Mouse (Mus musculus): Measurements from ENCODE around the gene Tmem94. TPM values are rescaled to one million over a fixed set of nuclear protein-coding genes. Genes with fewer than 3 reads are reported as not detected.

The Tmem94 gene
- polyA plus RNA-seq, 1 experiment = 84.7 TPM

DNA sequence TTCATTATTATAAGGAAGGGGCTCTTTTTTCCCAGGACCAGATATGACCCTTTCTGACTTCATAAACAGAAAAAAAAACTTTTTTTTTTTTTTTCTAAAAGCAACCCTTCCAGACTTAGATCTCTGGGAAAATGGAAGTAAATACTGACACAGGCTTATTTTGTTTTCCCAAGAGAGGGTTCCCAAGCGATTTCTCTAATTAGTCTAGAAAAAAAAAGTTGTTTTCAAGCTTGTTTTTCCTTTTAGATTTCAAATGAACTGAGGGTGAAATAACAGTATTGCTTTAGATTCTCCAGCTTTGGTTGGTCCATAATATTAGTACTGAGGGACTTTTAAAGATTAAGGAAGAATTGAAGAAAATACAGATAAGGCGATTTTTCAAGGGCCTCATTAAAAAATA lies 535 bp upstream of the Tmem94 start:
- no peak overlapping the region for H3K4me3 ChIP-seq (ENCODE audit: control insufficient read depth, insufficient read depth, low read length)

GRCm38 (mm10) chr11:115765607-115766141 lies 441 bp downstream of the Tmem94 start:
- no peak for DNase-seq
- WGBS = under 1% methylated on average over 34 of the region's 34 CpGs
- Histone ChIP-seq H3K36me3 (ENCODE audit: control insufficient read depth, insufficient read depth, low read length) (no peaks in the 10 kb centered on the region), H3K27ac (ENCODE audit: control insufficient read depth, insufficient read depth, low read length) (no peak overlapping the region), H3K4me1 (replicated peaks; ENCODE audit: control insufficient read depth, insufficient read depth, low read length) (peaks cover 7% of the 10 kb centered on the region), H3K4me3 (ENCODE audit: control insufficient read depth, insufficient read depth, low read length) (peak overlapping the region; percentile 62), H3K27me3 (ENCODE audit: control insufficient read depth, insufficient read depth, low read length) (no peaks in the 10 kb centered on the region)
- TF ChIP-seq CTCF (IDR thresholded peaks at IDR 0.05; ENCODE audit: borderline replicate concordance, control insufficient read depth, extremely low read depth, insufficient read depth, low read length, poor library complexity) (no peak), POLR2A (IDR thresholded peaks at IDR 0.05; ENCODE audit: control insufficient read depth, extremely low read depth, insufficient read depth, low read length, poor library complexity) (peak; percentile 18; the same call in 1 of the 2 replicates)

More for the DNA sequence above, 535 bp upstream of the Tmem94 start:
- Histone ChIP-seq H3K4me1 (replicated peaks; ENCODE audit: control insufficient read depth, insufficient read depth, low read length) (peaks cover 7% of the 10 kb centered on the region), H3K36me3 (ENCODE audit: control insufficient read depth, insufficient read depth, low read length) (no peaks in the 10 kb centered on the region), H3K27me3 (ENCODE audit: control insufficient read depth, insufficient read depth, low read length) (no peaks in the 10 kb centered on the region), H3K27ac (ENCODE audit: control insufficient read depth, insufficient read depth, low read length) (no peak overlapping the region)
- 38% methylated on average over 2 of the region's 2 CpGs for WGBS
- no peak for DNase-seq
- TF ChIP-seq CTCF (IDR thresholded peaks at IDR 0.05; ENCODE audit: borderline replicate concordance, control insufficient read depth, extremely low read depth, insufficient read depth, low read length, poor library complexity) (no peak), POLR2A (IDR thresholded peaks at IDR 0.05; ENCODE audit: control insufficient read depth, extremely low read depth, insufficient read depth, low read length, poor library complexity) (no peak)

- no peaks in the 10 kb centered on the region for H3K36me3 ChIP-seq (ENCODE audit: control insufficient read depth, insufficient read depth, low read length)
- peaks cover 7% of the 10 kb centered on the region for H3K4me1 ChIP-seq (replicated peaks; ENCODE audit: control insufficient read depth, insufficient read depth, low read length)
- 40% methylated on average over 13 of the region's 13 CpGs for WGBS
- no peak for DNase-seq
- no peak overlapping the region for H3K27ac ChIP-seq (ENCODE audit: control insufficient read depth, insufficient read depth, low read length)
- no peak for TF ChIP-seq POLR2A (IDR thresholded peaks at IDR 0.05; ENCODE audit: control insufficient read depth, extremely low read depth, insufficient read depth, low read length, poor library complexity)
- TF ChIP-seq CTCF (IDR thresholded peaks at IDR 0.05; ENCODE audit: borderline replicate concordance, control insufficient read depth, extremely low read depth, insufficient read depth, low read length, poor library complexity) = no peak
- H3K4me3 ChIP-seq (ENCODE audit: control insufficient read depth, insufficient read depth, low read length) = peak overlapping the region; percentile 62; the same call in 1 of the 2 replicates
- no peaks in the 10 kb centered on the region for H3K27me3 ChIP-seq (ENCODE audit: control insufficient read depth, insufficient read depth, low read length)
Measured at GRCm38 (mm10) chr11:115766356-115766943, 1.2 kb downstream of the Tmem94 start.

GRCm38 (mm10) chr11:115766981-115767380 lies 1.7 kb downstream of the Tmem94 start:
- TF ChIP-seq CTCF (IDR thresholded peaks at IDR 0.05; ENCODE audit: borderline replicate concordance, control insufficient read depth, extremely low read depth, insufficient read depth, low read length, poor library complexity) (no peak), POLR2A (IDR thresholded peaks at IDR 0.05; ENCODE audit: control insufficient read depth, extremely low read depth, insufficient read depth, low read length, poor library complexity) (no peak)
- H3K36me3 ChIP-seq (ENCODE audit: control insufficient read depth, insufficient read depth, low read length) = no peaks in the 10 kb centered on the region
- no peak overlapping the region for H3K27ac ChIP-seq (ENCODE audit: control insufficient read depth, insufficient read depth, low read length)
- no peaks in the 10 kb centered on the region for H3K27me3 ChIP-seq (ENCODE audit: control insufficient read depth, insufficient read depth, low read length)
- DNase-seq = no peak
- WGBS = 92% methylated on average over 8 of the region's 8 CpGs
- peaks cover 7% of the 10 kb centered on the region for H3K4me1 ChIP-seq (replicated peaks; ENCODE audit: control insufficient read depth, insufficient read depth, low read length)
- H3K4me3 ChIP-seq (ENCODE audit: control insufficient read depth, insufficient read depth, low read length) = no peak overlapping the region

GRCm38 (mm10) chr11:115768896-115769295 lies 3.7 kb downstream of the Tmem94 start:
- H3K27me3 ChIP-seq (ENCODE audit: control insufficient read depth, insufficient read depth, low read length) = no peaks in the 10 kb centered on the region
- H3K4me3 ChIP-seq (ENCODE audit: control insufficient read depth, insufficient read depth, low read length) = no peak overlapping the region
- TF ChIP-seq POLR2A (IDR thresholded peaks at IDR 0.05; ENCODE audit: control insufficient read depth, extremely low read depth, insufficient read depth, low read length, poor library complexity) = no peak
- TF ChIP-seq CTCF (IDR thresholded peaks at IDR 0.05; ENCODE audit: borderline replicate concordance, control insufficient read depth, extremely low read depth, insufficient read depth, low read length, poor library complexity) = no peak
- no peak overlapping the region for H3K27ac ChIP-seq (ENCODE audit: control insufficient read depth, insufficient read depth, low read length)
- 97% methylated on average over 3 of the region's 3 CpGs for WGBS
- H3K4me1 ChIP-seq (replicated peaks; ENCODE audit: control insufficient read depth, insufficient read depth, low read length) = peaks cover 7% of the 10 kb centered on the region
- H3K36me3 ChIP-seq (ENCODE audit: control insufficient read depth, insufficient read depth, low read length) = no peaks in the 10 kb centered on the region
- no peak for DNase-seq

DNA sequence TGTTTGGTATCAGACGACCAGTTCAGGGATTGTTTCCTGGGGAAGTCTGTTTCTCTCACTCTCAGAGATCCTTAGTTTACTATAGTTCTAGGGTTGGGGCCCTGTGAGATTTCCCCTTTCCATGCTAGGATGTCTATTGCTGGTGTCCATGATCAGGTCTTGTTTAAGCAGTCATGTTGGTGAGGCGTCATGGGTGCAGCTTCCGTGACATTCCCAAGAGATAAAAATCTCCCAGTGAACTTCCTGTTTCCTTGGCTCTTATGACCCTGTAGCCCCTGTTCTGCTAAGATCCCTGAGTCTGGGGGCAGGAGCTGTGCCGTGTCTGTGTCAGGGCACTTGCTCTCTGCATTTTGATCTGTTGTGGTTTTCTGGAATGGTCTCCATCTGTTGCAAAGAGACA lies 9.4 kb downstream of the Tmem94 start:
- Histone ChIP-seq H3K27ac (ENCODE audit: control insufficient read depth, insufficient read depth, low read length) (no peak overlapping the region), H3K36me3 (ENCODE audit: control insufficient read depth, insufficient read depth, low read length) (no peaks in the 10 kb centered on the region), H3K27me3 (ENCODE audit: control insufficient read depth, insufficient read depth, low read length) (no peaks in the 10 kb centered on the region), H3K4me3 (ENCODE audit: control insufficient read depth, insufficient read depth, low read length) (no peak overlapping the region), H3K4me1 (replicated peaks; ENCODE audit: control insufficient read depth, insufficient read depth, low read length) (peaks cover 9% of the 10 kb centered on the region)
- no peak for DNase-seq
- TF ChIP-seq CTCF (IDR thresholded peaks at IDR 0.05; ENCODE audit: borderline replicate concordance, control insufficient read depth, extremely low read depth, insufficient read depth, low read length, poor library complexity) (no peak), POLR2A (IDR thresholded peaks at IDR 0.05; ENCODE audit: control insufficient read depth, extremely low read depth, insufficient read depth, low read length, poor library complexity) (no peak)
- WGBS = 87% methylated on average over 4 of the region's 4 CpGs

Measured in thymus, adult 2 months (tissue).